Mouse (Mus musculus) forelimb bud, embryonic 11.5 days (tissue): ENCODE measurements at regions not wholly inside any gene's neighbourhood (a gene's known extent, or its start where the extent isn't known, plus 50 kb on each side); places are given as distances from the start of the nearest gene placed in this dataset.
"Not testable (repeated sequence)": the region's sequence is repeated elsewhere in the genome, so short reads cannot be mapped to it uniquely, and the experiment has no call there.

Experiments used
- DNase-seq: peaks from one replicate; pipeline ENCODE4 v3.0.0-alpha.2; 2012; ENCODE audit warnings: low read depth, low spot score

GRCm38 (mm10) chr9:17987606-17988005 is 304.3 kb upstream of the Chordc1 start:
- DNase-seq = peak; percentile 91

- DNase-seq = peak; percentile 4
Observed at GRCm38 (mm10) chr9:18002557-18002956, 289.4 kb upstream of the Chordc1 start.

GRCm38 (mm10) chr9:18041346-18041745 is 250.6 kb upstream of the Chordc1 start:
- no peak for DNase-seq

- not testable (repeated sequence) for DNase-seq
Observed at GRCm38 (mm10) chr9:18042636-18043035, 249.3 kb upstream of the Chordc1 start.

- no peak for DNase-seq
Observed at GRCm38 (mm10) chr9:18076942-18077341, 215.0 kb upstream of the Chordc1 start.

GRCm38 (mm10) chr9:18078446-18078845 is 213.5 kb upstream of the Chordc1 start:
- not testable (repeated sequence) for DNase-seq

GRCm38 (mm10) chr9:18079120-18079519 is 212.8 kb upstream of the Chordc1 start:
- not testable (repeated sequence) for DNase-seq
